Mouse (Mus musculus) T-helper 2 cell (primary cell): Measurements from ENCODE around the gene Nelfb.

Source experiments
- in situ Hi-C: fragments of 300-600 bp; cut with MboI, MseI; formaldehyde crosslinking; loops from one replicate; pipeline ENCODE4 v1.15.1; 2025; ENCODE audit warnings: high pct_unique_total_duplicates

Gene Nelfb

GRCm38 (mm10) chr2:25211121-25211670, at the start of gene Nelfb:
Gene Nelfb, minus strand, starts transcription at chr2:25211489.
- in situ Hi-C loops: no loop called here

DNA sequence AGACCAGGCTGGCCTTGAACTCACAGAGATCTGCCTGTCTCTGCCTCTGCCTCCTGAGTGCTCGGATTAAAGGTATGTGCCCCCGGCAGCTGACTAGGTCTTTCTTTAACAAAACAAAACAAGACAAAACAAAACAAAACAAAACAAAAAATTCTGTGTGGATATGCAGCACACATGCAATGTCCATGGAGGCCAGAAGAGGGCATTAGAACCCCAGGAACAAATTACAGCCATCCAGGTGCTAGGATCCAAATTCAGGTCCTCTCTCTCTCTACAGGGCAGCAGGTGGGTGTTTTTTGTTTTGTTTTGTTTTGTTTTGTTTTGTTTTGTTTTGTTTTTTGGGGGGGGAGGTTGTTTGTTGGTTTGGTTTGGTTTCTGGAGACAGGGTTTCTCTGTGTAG, 47.6 kb upstream of the Nelfb start:
- in situ Hi-C loops: loop anchor here (25.0 kb wide), 1 partner anchor 872 kb away; no protein-coding TSS in a partner anchor

DNA sequence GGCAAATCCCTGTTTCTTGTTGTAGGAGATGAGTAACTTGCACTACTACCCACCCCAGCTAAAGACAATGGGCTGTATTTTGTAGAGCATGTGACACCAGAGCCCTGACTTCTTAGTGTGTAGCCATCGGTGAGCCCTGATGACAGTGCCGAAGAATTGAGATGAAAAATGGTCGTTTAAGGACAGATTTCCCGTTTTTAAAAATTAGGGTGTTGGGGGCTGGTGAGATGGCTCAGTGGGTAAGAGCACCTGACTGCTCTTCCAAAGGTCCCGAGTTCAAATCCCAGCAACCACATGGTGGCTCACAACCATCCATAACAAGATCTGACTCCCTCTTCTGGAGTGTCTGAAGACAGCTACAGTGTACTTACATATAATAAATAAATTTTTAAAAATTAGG, 46.0 kb upstream of the Nelfb start:
- in situ Hi-C loops: loop anchor here (25.0 kb wide), 1 partner anchor 870 kb away; no protein-coding TSS in a partner anchor

- in situ Hi-C loops: loop anchor here (25.0 kb wide), 1 partner anchor 869 kb away; no protein-coding TSS in a partner anchor
Measured at GRCm38 (mm10) chr2:25256443-25257109, 45.3 kb upstream of the Nelfb start.

- in situ Hi-C loops: loop anchor here (25.0 kb wide), 1 partner anchor 868 kb away; no protein-coding TSS in a partner anchor
Measured at GRCm38 (mm10) chr2:25255284-25255779, 44.0 kb upstream of the Nelfb start, which contains the start of gene Tmem203. Gene Tmem203, plus strand, starts transcription at chr2:25255439.

- in situ Hi-C loops: loop anchor here (25.0 kb wide), 1 partner anchor 865 kb away; no protein-coding TSS in a partner anchor
Measured at GRCm38 (mm10) chr2:25252331-25252730, 41.0 kb upstream of the Nelfb start.

- in situ Hi-C loops: no loop called here
Measured at GRCm38 (mm10) chr2:25246183-25247072, 35.1 kb upstream of the Nelfb start, which contains the start of gene AL732309.1. Gene AL732309.1, minus strand, starts transcription at chr2:25246863.

- in situ Hi-C loops: no loop called here
Measured at GRCm38 (mm10) chr2:25244144-25244543, 32.9 kb upstream of the Nelfb start.

DNA sequence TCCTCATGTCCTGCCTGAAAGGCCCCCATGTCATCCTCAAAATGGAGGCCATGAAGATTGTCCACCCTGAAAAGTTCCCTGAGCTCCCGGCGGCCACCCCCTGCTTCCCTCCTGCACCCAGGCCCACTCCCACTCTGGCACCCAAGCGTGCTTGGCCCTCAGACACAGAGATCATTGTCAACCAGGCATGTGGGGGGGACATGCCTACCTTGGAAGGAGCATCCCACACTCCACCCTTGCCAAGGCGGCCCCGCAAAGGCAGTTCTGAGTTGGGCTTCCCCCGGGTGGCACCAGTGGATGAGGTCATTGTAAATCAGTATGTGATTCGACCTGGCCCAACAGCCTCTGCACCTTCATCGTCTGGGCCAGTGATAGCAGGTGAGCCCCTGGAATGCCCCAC, 32.1 kb upstream of the Nelfb start:
- in situ Hi-C loops: no loop called here

DNA sequence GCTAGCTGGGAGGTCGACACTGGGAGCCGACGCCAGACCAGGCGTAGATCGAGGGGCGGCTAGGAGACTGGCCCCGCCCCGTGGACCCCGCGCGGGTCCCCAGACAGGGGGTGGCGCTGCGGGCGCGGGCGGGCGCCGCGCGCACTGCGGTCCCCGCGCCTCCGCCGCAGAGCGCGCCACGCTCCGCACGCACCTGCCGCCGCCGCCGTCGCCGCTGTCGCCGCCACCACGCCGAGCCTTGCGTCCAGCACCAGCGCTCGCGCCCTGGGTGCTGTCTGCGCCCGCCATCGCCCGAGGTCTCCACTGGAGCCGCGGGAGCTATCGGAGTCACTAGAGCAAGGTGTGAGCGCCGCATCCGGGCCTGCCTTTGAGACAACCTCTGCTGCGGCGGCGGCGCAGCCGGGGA, 30.8 kb upstream of the Nelfb start, which contains the start of the genes Rnf208 and Cysrt1:
TSS of gene Rnf208 (plus strand) at position 155 of the 406 bp plus-strand sequence.
TSS of gene Cysrt1 (minus strand) at position 352 of the 406 bp plus-strand sequence.
- in situ Hi-C loops: no loop called here

DNA sequence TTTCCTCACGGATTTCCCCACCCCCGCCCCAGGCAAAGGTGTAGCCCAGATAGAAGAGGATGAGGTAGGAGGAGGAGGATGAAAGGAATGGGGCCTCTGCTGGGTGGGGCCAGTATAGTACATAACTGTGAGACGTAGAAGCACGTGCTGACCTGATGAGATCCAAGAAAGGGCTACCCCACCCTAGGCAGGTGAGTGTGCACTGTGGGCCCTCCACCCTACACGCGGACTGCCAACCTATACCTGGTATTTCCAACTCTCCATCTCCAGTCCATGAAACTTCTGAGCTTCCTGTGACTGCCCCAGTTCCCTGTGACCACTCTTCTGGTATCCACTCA, 30.1 kb upstream of the Nelfb start:
- in situ Hi-C loops: no loop called here

GRCm38 (mm10) chr2:25240723-25241437, 29.6 kb upstream of the Nelfb start:
- in situ Hi-C loops: no loop called here

- in situ Hi-C loops: no loop called here
Measured at GRCm38 (mm10) chr2:25240310-25240709, 29.0 kb upstream of the Nelfb start.

DNA sequence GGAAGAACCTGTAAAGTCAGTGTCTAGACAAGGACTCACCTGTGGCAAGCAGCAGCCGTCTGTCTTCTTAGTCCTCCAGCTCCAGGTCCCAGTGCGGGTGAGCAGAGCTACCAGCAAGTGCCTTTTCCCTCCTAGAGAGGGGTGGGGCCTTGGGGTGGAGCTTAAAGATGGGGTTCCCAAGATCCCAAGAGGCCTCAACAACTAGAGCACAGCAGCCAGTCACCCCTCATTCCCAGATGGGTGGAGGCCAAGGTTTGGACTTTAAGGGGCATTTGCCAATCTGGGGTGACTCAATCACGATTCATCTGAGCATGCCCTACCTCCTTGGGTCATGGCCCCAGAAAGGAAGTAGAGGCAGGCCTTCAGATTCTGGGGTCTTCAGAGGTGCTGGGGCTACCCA, 28.5 kb upstream of the Nelfb start:
- in situ Hi-C loops: no loop called here

GRCm38 (mm10) chr2:25238106-25238505, 26.8 kb upstream of the Nelfb start:
- in situ Hi-C loops: no loop called here

- in situ Hi-C loops: no loop called here
Measured at GRCm38 (mm10) chr2:25237522-25237921, 26.2 kb upstream of the Nelfb start.

DNA sequence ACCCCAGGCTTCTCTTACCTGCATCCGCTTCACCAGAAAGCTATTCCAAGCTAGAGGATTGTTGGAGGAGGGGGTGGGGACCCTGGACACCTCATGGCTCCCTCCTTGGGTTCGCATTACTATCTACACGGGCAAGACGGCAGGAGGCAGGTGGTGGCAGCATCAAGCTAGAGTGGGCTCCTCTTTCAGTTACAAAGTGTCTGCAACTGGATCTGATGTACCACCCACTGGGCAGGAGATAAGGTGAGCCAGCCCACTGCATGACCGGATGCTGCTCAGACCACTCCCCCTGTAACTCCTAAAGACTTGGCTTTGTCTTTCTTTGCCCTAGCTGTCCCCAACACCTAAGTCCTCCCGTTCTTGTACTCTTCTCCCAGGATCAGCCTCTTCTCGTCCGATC, 25.3 kb upstream of the Nelfb start, which contains the start of gene Rnf224:
TSS of gene Rnf224 (minus strand) at position 174 of the 400 bp plus-strand sequence.
- in situ Hi-C loops: no loop called here

- in situ Hi-C loops: no loop called here
Measured at GRCm38 (mm10) chr2:25234551-25235220, 23.4 kb upstream of the Nelfb start.

GRCm38 (mm10) chr2:25234050-25234449, 22.8 kb upstream of the Nelfb start, which contains the start of gene Slc34a3:
Gene Slc34a3, minus strand, starts transcription at chr2:25234364.
- in situ Hi-C loops: no loop called here

DNA sequence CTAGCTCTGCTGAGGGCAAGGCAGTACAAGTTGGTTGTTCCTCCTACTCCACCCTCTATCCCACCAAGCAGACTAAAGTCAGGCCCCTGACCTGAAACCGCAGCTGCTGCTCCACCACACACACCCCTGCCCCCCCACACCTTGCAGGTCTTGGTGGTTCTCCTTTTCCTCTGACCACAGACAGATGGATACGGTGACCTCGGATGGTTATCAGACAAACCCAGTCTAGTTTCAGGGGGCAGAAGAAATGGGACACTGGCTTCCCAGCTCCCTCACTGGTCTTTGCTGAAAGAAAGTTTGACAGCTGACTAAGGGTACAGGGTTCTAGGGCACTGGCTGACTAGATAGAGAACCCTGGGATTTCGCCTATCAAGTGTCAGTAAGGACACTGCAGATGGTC, 22.1 kb upstream of the Nelfb start:
- in situ Hi-C loops: no loop called here
